Mouse (Mus musculus) MEL (cell line): ENCODE data around the gene Fhl2.

Source experiments
- CTCF ChIP-seq, 3 experiments: IDR thresholded peaks in 2 of 3; conservative IDR thresholded peaks in 1 of 3; 2 replicates each; pipeline ENCODE4 v1.5.1; 2011 to 2012; ENCODE audit warnings: low read length in 3 of 3, low read depth in 2 of 3, mild to moderate bottlenecking in 2 of 3, improper control_type of control experiment in 1 of 3, inconsistent platforms in 1 of 3, mixed read lengths in 1 of 3, moderate library complexity in 1 of 3; ENCODE audit not compliant: control insufficient read depth in 1 of 3, insufficient read depth in 1 of 3, poor library complexity in 1 of 3, severe bottlenecking in 1 of 3
- EP300 ChIP-seq, 2 experiments: IDR thresholded peaks; 2 replicates each; pipeline ENCODE4 v1.6.1; 2011; ENCODE audit warnings: improper control_type of control experiment in 2 of 2, low read length in 2 of 2, low read depth in 1 of 2, mild to moderate bottlenecking in 1 of 2
- GATA1 ChIP-seq: IDR thresholded peaks from 2 replicates; pipeline ENCODE4 v1.6.1; 2011; ENCODE audit warnings: low read depth, low read length, improper control_type of control experiment
- JUND ChIP-seq: IDR thresholded peaks from 2 replicates; pipeline ENCODE4 v1.6.1; 2011; ENCODE audit warnings: low read depth, mild to moderate bottlenecking, improper control_type of control experiment, low read length
- MAX ChIP-seq: IDR thresholded peaks from 2 replicates; pipeline ENCODE4 v1.6.1; 2011; ENCODE audit warnings: low read length, improper control_type of control experiment
- MEF2A ChIP-seq: IDR thresholded peaks from 2 replicates; pipeline ENCODE4 v1.6.1; 2014; ENCODE audit warnings: low read depth, mild to moderate bottlenecking, inconsistent platforms, low read length, improper control_type of control experiment; ENCODE audit not compliant: poor library complexity, insufficient replicate concordance, severe bottlenecking; ENCODE audit errors: extremely low read depth
- MYB ChIP-seq: IDR thresholded peaks from 2 replicates; pipeline ENCODE4 v1.6.1; 2011; ENCODE audit warnings: mild to moderate bottlenecking, low read depth, low read length, improper control_type of control experiment
- MYC ChIP-seq: IDR thresholded peaks from 2 replicates; pipeline ENCODE4 v1.6.1; 2011; ENCODE audit warnings: low read depth, mild to moderate bottlenecking, low read length, improper control_type of control experiment, moderate library complexity
- NRF1 ChIP-seq: IDR thresholded peaks from 2 replicates; pipeline ENCODE4 v1.6.1; 2014; ENCODE audit warnings: low read depth, mild to moderate bottlenecking, inconsistent platforms, low read length, improper control_type of control experiment, moderate library complexity; ENCODE audit not compliant: poor library complexity, insufficient read depth, severe bottlenecking
- POLR2A ChIP-seq, 2 experiments: IDR thresholded peaks; 2 replicates each; pipeline ENCODE4 v1.6.1; 2011 to 2012; ENCODE audit warnings: low read length in 2 of 2, mild to moderate bottlenecking in 2 of 2, control low read depth in 1 of 2, improper control_type of control experiment in 1 of 2, low read depth in 1 of 2, moderate library complexity in 1 of 2; ENCODE audit not compliant: control insufficient read depth in 1 of 2, insufficient read depth in 1 of 2, poor library complexity in 1 of 2
- RCOR1 ChIP-seq: IDR thresholded peaks from 2 replicates; pipeline ENCODE4 v1.6.1; 2012; ENCODE audit warnings: low read depth, mild to moderate bottlenecking, inconsistent platforms, low read length, improper control_type of control experiment
- TBP ChIP-seq: IDR thresholded peaks from 2 replicates; pipeline ENCODE4 v1.8.0; 2011; ENCODE audit warnings: low read depth, low read length, improper control_type of control experiment
- UBTF ChIP-seq: IDR thresholded peaks from 2 replicates; pipeline ENCODE4 v1.6.1; 2012; ENCODE audit warnings: low read depth, mild to moderate bottlenecking, inconsistent platforms, low read length, improper control_type of control experiment, moderate library complexity, borderline replicate concordance; ENCODE audit not compliant: insufficient read depth
- ZKSCAN1 ChIP-seq: IDR thresholded peaks from 2 replicates; pipeline ENCODE4 v1.6.1; 2012; ENCODE audit warnings: low read depth, mild to moderate bottlenecking, inconsistent platforms, low read length, improper control_type of control experiment, moderate library complexity

GRCm38 (mm10) chr1:43078124-43078523, 118.7 kb downstream of the Fhl2 start:
- TF ChIP-seq POLR2A (IDR thresholded peaks at IDR 0.05; ENCODE audit: control insufficient read depth in 1 of 2, insufficient read depth in 1 of 2, low read depth in 1 of 2, low read length in 2 of 2, poor library complexity in 1 of 2): no peak
- no peak for TF ChIP-seq RCOR1
- TF ChIP-seq MYB: no peak
- TF ChIP-seq CTCF (IDR thresholded peaks at IDR 0.05 in 2 of 3, conservative IDR thresholded peaks at IDR 0.05 in 1 of 3; ENCODE audit: control insufficient read depth in 1 of 3, insufficient read depth in 1 of 3, low read depth in 2 of 3, low read length in 3 of 3, poor library complexity in 1 of 3, severe bottlenecking in 1 of 3): no peak
- TF ChIP-seq EP300 (IDR thresholded peaks at IDR 0.05; ENCODE audit: low read depth in 1 of 2, low read length in 2 of 2): peak in 1 of 2 experiments; percentile 54; a peak in 2 of 4 replicates
- TF ChIP-seq ZKSCAN1: no peak
- no peak for TF ChIP-seq NRF1
- TF ChIP-seq GATA1: 0 out of 2 replicates have a peak, but pooled peaks have one; percentile 17
- TF ChIP-seq MEF2A: no peak
- no peak for TF ChIP-seq JUND
- peak; percentile 44; the same call in 1 of the 2 replicates for TF ChIP-seq MAX
- no peak for TF ChIP-seq TBP
- TF ChIP-seq MYC: peak; percentile 80; the same call in 1 of the 2 replicates
- TF ChIP-seq UBTF: no peak
